Mouse (Mus musculus): ENCODE results near the gene Defa32. TPM values are rescaled to one million over a fixed set of nuclear protein-coding genes. Genes with fewer than 3 reads are reported as not detected.
"Not testable (repeated sequence)": the region's sequence is repeated elsewhere in the genome, so short reads cannot be mapped to it uniquely, and the experiment has no call there.

Defa32 gene
- total RNA-seq (2021) = not detected

GRCm38 (mm10) chr8:21528732-21529131, at the start of gene Defa32:
Gene Defa32, plus strand, starts transcription at chr8:21529032.
- DNase-seq = not testable (repeated sequence)

- DNase-seq = not testable (repeated sequence)
These were observed 19.9 kb upstream of the Defa32 start, which contains the start of gene Defa20 for GRCm38 (mm10) chr8:21508958-21509357. Gene Defa20, plus strand, starts transcription at chr8:21509258.

GRCm38 (mm10) chr8:21565086-21565485, 36.3 kb downstream of the Defa32 start, which contains the start of gene Defa37:
Gene Defa37, plus strand, starts transcription at chr8:21565386.
- not testable (repeated sequence) for DNase-seq

Other genes starting within 250 kb of the Defa32 start
- not detected for gene Defa27, start 213.5 kb upstream of the Defa32 start, total RNA-seq (2021)
- not detected for gene Defa29, start 202.0 kb upstream of the Defa32 start, total RNA-seq (2021)
- gene Defa2, start 150.5 kb upstream of the Defa32 start, total RNA-seq (2021) = not detected
- not detected for gene Defa33, start 137.2 kb upstream of the Defa32 start, total RNA-seq (2021)
- not detected for gene Defa36, start 101.6 kb upstream of the Defa32 start, total RNA-seq (2021)
- not detected for gene Gm7849, start 72.5 kb upstream of the Defa32 start, total RNA-seq (2021)
- not detected for gene Defa20, start 19.8 kb upstream of the Defa32 start, total RNA-seq (2021)
- not detected for gene Defa37, start 36.4 kb downstream of the Defa32 start, total RNA-seq (2021)
- not detected for gene Defa28, start 54.0 kb downstream of the Defa32 start, total RNA-seq (2021)
- gene Gm7861, start 65.5 kb downstream of the Defa32 start, total RNA-seq (2021) = not detected
- gene Defa26, start 89.2 kb downstream of the Defa32 start, total RNA-seq (2021) = not detected
- not detected for gene Defa17, start 126.7 kb downstream of the Defa32 start, total RNA-seq (2021)
- gene Defa34, start 136.8 kb downstream of the Defa32 start, total RNA-seq (2021) = not detected
- gene AY761184, start 174.6 kb downstream of the Defa32 start, total RNA-seq (2021) = not detected
- gene Defa24, start 205.5 kb downstream of the Defa32 start, total RNA-seq (2021) = not detected